Mouse (Mus musculus) left cerebral cortex, adult 2 months (tissue): Measurements from ENCODE around the gene Blmh. TPM values are rescaled to one million over a fixed set of nuclear protein-coding genes. Genes with fewer than 3 reads are reported as not detected.
A peak's percentile ranks its signal among the peaks of the same experiment; 100 is the strongest.

Source experiments
- DNase-seq, 2 experiments: peaks; one replicate each; pipeline ENCODE4 v3.0.0; 2021 to 2022; ENCODE audit warnings: low spot score in 2 of 2, mixed read lengths in 1 of 2; ENCODE audit errors: extremely low spot score in 1 of 2
- H3K27ac ChIP-seq: fragments of 200-600 bp; 2 replicates; pipeline ENCODE4 v1.8.1; 2022
- H3K4me3 ChIP-seq: fragments of 200-600 bp; 2 replicates; pipeline ENCODE4 v1.8.1; 2022
- CTCF ChIP-seq: fragments of 200-600 bp; IDR thresholded peaks from 2 replicates; pipeline ENCODE4 v1.8.1; 2022; ENCODE audit warnings: antibody characterized with exemption, mild to moderate bottlenecking, moderate library complexity
- intact Hi-C: fragments of 180-260 bp; cut with DNase I; formaldehyde crosslinking; loops from one replicate; pipeline ENCODE4 v1.15.1; 2025
- total RNA-seq, 2 experiments: library from RNA; stranded (reverse); gene quantifications; 2 replicates each; pipeline ENCODE4 v1.2.3; 2021

The Blmh gene
- total RNA-seq, 2 experiments from 2014 or later, result 52.4 to 58.8 TPM

DNA sequence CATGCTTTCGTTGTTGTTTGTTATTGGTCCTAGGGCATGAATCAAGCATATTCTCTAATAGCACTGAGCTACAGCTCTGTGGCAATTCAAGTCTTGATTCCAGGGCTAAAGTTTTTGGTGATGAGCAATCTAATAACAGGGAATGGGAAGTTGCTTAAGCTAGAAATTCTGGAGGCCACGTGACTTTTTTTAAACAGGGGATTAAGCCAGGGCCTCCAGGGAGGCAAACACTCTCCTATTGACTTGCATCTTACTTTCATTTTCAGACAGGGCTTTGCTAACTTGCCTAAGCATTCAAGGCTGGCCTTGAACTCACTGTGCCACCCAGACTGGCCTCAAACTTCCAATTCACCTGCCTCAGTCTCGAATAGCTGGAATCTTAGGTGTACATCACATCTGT lies 26.7 kb upstream of the Blmh start:
- no peak overlapping the region for H3K4me3 ChIP-seq
- no peak for TF ChIP-seq CTCF
- no peak overlapping the region for H3K27ac ChIP-seq
- DNase-seq, result no peak
- intact Hi-C loops, result loop anchor here (10.0 kb wide), 1 partner anchor 223 kb away; the partner anchor contains the start of genes Bhlha9 and Trarg1

DNA sequence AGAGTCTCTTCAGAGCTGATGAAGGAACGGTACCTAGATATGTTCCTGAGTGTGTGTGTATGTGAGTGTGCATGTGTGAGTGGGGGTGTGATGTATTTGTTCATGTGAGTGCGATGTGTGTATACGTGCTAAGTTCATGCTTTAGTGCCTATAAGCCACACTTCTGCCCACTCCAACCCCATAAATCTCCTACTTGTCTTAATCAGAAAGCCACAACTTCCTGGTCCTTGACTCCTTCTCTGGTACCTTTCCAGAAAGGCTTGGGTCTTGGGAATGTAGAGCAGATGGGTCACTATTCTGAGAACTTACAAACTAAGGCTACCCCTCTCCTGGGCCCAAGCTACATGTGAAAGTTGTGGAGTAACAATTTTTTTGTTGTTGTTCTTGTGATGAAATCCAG lies 25.9 kb upstream of the Blmh start:
- TF ChIP-seq CTCF, result no peak
- DNase-seq, result no peak
- Histone ChIP-seq H3K4me3 (no peak overlapping the region), H3K27ac (no peak overlapping the region)
- intact Hi-C loops, result loop anchor here (10.0 kb wide), 1 partner anchor 224 kb away; the partner anchor contains the start of genes Bhlha9 and Trarg1

DNA sequence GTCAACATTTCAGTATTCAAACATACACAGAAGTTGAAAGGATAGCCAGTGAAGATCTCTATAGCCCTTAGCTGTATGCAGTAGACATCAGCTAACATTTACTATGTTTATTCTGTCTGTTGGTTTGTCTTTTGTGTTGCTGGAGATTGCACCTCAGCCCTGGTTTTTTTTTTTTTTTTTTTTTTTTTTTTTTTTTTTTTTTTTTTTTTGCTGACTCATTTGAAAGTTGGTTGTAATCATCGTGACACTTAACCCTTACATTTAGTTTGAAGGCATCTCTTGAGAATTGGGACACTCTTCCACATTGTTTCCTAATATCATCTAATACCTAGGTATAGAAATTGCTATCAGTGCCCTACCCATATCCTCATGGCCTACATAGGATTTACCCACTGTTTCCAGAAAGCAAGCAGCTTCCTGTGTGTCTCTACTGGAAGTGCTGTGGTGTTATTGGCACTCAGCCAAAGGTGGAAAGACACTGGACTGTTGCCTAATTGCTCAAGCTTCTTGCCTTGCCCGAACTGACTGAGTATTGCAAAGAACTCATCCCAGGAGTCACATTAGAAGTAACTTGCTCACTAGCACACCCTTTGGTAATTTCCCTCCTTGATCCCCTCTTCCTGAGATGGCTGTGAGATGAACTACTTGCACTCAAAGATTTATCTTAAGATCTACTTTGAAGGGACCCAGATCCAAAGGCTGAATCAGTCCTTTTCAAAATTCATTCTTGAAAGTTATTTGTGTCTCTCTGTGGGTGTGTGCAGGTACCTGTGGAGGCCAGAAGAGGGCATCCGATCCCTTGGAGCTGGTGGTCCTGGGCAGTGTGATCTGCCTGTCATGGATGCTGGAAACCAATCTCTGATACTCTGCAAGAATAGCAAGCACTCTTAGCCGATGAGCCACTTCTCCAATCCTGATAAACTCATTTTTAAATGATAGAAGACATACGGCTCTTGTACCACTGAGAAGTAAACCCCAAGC lies 24.6 kb upstream of the Blmh start:
- Histone ChIP-seq H3K4me3 (no peak overlapping the region), H3K27ac (no peak overlapping the region)
- peak; percentile 25 for TF ChIP-seq CTCF
- intact Hi-C loops, result loop anchor here (10.0 kb wide), 1 partner anchor 225 kb away; the partner anchor contains the start of genes Bhlha9 and Trarg1
- DNase-seq, result no peak

DNA sequence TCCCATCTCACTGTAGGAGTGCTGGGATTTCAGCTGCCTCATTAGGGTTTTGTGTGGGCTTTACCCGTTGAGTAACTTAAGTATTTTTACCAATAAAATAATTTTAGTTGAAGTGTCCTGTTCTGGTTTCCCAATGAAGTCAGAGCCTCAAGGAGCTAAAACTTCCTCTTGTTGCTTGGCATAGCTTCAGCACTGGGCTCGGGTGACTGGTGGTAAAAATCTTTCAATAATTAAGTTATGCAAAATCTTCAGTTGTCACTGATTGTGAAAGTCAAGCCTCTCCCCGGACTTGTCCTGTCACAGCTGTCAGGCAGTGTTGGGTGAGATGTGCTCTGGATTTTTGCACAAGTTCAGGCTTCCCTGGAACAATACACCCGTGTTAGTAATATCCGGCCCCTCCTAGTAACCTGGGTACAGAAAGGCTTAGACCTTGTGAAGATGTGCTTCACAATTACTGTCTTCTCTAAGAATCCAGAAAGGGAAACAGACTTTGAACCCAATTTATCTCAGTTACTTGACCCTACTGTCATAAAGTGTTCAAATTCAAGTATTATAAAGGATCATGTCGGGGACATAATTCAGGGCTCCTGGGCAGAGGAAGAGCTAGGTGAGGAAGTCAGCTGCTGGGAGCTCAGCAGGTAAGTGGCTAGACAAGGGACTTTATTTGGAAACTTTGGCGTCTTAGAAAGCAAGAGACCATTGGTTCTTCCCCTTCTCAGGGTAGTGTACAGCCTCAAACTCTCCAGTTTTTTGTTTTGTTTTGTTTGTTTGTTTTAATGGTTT lies 22.8 kb upstream of the Blmh start, which contains the start of gene Tmigd1:
Gene Tmigd1 (plus strand): TSS at position 581 of the 783 bp plus-strand sequence.
- no peak for DNase-seq
- intact Hi-C loops, result no loop called here
- TF ChIP-seq CTCF, result no peak
- Histone ChIP-seq H3K4me3 (no peak within 1 kb of the TSS), H3K27ac (no peak within 1 kb of the TSS)

DNA sequence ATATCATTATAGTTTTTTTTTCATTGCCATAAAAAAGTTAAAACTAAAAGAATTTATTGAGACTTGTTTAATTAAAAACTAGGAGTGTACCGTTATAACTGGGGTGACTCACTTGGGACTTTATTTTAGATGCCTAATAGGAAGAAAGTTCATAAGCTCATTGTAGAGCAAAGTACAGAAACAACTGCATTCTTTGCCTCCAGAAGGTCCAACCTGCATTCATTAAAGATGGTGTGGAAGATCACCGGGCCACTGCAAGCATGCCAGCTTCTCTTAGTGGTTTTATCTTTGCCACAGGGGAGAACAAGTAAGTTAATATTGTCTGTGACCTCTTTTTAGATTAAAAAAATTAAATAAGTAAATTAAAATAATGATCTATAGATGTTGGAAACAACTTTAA lies 20.3 kb upstream of the Blmh start:
- Histone ChIP-seq H3K4me3 (no peak overlapping the region), H3K27ac (no peak overlapping the region)
- intact Hi-C loops, result no loop called here
- no peak for TF ChIP-seq CTCF
- DNase-seq, result no peak

DNA sequence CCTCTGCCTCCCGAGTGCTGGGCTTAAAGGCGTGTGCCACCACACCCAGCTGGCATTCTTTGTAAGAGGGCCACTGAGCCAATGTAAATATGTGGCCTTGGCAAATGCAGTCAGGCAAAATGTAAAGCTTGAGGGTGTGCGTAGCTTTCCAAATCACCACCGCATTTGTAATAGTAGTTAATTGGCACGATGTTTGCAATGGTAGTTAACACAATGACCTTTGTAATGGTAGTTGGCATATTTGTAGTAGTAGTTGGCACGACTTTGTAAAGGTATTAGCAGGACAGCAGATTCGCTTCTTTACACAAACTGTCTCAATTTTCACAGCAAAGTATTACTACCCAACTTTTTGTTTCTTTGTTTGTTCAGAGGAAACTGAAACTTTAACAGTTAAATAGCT lies 16.0 kb upstream of the Blmh start:
- no peak for TF ChIP-seq CTCF
- H3K27ac ChIP-seq, result no peak overlapping the region
- no peak for DNase-seq
- intact Hi-C loops, result no loop called here
- H3K4me3 ChIP-seq, result no peak overlapping the region

DNA sequence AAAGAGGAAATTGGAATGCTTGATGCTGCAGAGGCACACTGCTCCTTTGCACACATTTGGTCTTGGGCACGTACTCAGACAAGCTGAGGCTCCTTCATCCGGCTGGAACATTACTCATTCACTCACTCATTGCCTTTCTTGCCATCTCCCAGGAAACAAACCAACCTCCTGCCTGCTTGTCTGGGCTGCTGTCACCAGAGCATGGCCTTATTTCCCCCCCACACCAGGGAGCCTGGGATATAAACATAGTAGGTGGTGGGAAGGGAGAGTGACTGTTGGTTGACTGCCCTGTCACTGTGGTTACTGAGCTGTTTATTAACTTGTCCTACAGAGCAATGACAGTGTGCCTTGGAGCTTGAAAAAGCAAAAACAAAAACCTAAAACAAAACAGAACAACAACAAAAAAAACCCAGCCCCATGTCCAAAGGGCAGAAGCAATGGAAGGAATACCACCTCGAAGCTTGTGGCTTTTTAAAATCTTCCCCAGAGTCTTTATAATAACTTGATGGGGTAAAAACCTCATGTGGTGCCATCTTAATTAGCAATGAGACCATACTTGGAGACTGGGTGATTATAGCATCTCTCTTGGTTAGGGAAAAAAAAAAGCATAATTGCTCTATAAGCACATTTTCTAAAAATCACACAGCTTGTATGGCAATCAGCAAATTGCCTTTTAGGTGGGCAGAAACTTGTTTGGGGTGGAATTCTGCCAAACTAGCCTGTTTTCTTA lies 13.1 kb upstream of the Blmh start:
- Histone ChIP-seq H3K27ac (no peak overlapping the region), H3K4me3 (no peak overlapping the region)
- DNase-seq, result no peak
- no peak for TF ChIP-seq CTCF
- intact Hi-C loops, result no loop called here

DNA sequence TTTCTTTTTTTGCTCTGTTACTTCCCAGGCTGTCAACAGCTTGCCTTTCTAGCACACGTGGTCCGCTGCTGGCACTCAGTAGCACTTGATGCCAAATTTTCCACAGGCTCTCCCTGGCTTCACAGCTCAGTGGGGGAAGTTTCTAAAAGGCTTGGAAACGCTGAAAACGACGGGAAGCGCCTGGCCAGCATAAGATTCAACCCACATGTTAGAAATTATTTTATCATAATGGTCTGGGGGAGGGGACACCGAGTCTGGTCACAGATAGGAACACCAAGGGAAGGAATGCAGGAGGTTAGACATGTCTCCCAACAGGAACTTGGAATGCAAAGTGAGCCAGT lies 12.6 kb upstream of the Blmh start:
- no peak overlapping the region for H3K4me3 ChIP-seq
- intact Hi-C loops, result no loop called here
- DNase-seq, result peak; percentile 26 to 35
- H3K27ac ChIP-seq, result no peak overlapping the region
- TF ChIP-seq CTCF, result no peak

DNA sequence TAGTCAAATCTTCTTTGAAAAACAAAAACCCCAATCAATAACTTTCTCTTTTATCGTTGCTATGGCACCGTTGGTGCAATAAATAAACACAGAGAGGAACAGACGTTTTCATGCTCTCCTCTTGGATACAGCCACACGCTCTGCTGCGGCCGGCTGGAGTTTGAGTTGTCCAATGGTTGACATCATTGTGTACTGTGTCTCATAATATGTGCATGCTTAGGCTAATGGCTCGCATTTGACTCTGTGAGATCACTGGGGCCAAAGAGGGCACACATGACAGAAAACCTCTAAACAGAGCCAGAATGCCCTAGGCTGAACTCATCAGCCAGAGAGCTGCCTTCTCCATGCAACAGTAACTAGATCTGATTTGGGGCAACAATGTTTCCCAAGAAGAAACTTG lies 10.2 kb upstream of the Blmh start:
- no peak for TF ChIP-seq CTCF
- DNase-seq, result no peak
- no peak overlapping the region for H3K4me3 ChIP-seq
- H3K27ac ChIP-seq, result no peak overlapping the region
- intact Hi-C loops, result no loop called here

DNA sequence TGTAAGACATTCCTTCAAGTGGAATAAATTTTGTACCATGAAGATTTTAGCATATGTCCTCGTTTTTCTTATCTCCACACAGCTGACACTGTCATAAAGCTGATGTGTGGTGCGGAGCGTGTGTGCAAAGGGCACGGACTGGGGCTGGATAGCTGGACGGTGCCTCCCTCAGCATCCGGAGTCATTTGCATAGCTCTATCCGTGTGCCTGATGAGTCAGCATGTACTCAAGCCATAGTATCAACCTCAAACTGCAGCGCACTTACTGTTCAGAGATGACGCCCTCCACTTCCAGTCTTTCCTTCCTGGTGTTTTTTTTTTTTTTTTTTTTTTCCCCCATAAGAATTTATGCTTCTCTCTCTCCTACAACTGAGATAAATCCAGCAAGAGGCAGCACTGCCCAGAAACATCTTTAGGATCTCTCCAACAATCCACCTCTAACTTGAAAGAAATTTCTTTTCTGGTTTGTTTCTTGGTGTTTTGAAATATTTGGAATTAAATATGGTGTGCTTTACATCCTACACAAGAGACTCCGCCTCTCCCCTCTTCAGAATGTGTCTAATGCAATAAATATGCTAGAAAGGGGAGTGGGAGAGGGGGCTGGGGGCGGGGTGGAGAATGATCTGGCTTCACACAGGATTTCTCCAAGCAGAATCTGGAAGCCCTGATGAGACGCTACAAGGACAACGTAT lies 7.9 kb upstream of the Blmh start:
- Histone ChIP-seq H3K4me3 (no peak overlapping the region), H3K27ac (no peak overlapping the region)
- intact Hi-C loops, result no loop called here
- TF ChIP-seq CTCF, result no peak
- no peak for DNase-seq

DNA sequence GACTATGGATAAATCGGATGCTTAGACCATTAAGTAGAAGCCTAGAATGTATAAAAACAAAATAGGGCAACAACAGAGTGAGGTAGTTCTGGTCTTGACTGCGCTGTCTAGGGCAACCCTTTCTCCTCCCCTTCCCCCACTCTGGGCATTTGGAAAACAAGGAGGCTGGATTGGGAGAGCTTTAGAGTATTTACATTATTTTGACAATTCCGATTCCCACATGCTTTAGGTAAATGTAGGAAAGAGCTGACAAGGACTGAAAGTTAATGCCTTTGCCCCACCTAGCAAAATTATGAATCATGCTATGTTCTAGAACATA lies 7.4 kb upstream of the Blmh start:
- intact Hi-C loops, result no loop called here
- no peak for TF ChIP-seq CTCF
- no peak overlapping the region for H3K27ac ChIP-seq
- no peak for DNase-seq
- H3K4me3 ChIP-seq, result no peak overlapping the region
